Mouse (Mus musculus) embryonic fibroblast, embryonic 13.5 days (primary cell): Measurements from ENCODE around the gene Nol4l.

Source experiments
- CTCF ChIP-seq: IDR thresholded peaks from 2 replicates; pipeline ENCODE4 v1.5.1; 2011; ENCODE audit warnings: mild to moderate bottlenecking, control low read depth, low read length, moderate library complexity, borderline replicate concordance; ENCODE audit not compliant: insufficient read depth
- POLR2A ChIP-seq: IDR thresholded peaks from 2 replicates; pipeline ENCODE4 v1.6.1; 2011; ENCODE audit warnings: low read depth, mild to moderate bottlenecking, control low read depth, low read length, moderate library complexity

DNA sequence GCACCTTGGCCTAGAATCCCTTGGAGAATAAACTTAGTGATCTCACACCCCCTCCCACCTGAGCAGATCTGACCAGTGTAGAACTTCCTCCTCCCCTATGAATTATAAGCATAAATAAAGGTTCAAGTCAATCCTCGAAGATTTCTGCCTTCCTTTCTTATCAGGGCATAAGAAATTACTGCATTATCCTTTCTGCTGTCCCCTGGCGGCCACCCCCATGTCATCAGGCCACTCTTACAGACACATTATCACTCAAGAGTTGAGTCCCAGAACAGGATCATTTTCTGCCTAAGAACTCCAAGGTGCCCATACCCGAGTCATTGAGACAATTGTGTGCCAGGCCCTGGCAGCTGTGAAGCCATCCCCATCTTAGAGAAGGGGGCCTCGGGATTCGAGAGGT, 1.2 kb upstream of the Nol4l start:
- TF ChIP-seq CTCF (no peak), POLR2A (no peak)
